Mouse (Mus musculus) kidney, postnatal 4 days (tissue): ENCODE data around the gene Rnf115.
"Not testable (repeated sequence)": the region's sequence is repeated elsewhere in the genome, so short reads cannot be mapped to it uniquely, and the experiment has no call there.

Experiments used
- DNase-seq, 2 experiments: peaks; one replicate each; pipeline ENCODE4 v3.0.0; 2021; ENCODE audit warnings: mixed read lengths in 2 of 2

The Rnf115 gene

GRCm38 (mm10) chr3:96727343-96727827 lies at the start of gene Rnf115, which contains the start of gene Polr3c:
Gene Rnf115, plus strand, starts transcription at chr3:96727664.
Gene Polr3c, minus strand, starts transcription at chr3:96727628.
- DNase-seq: peak; percentile 95 to 97

GRCm38 (mm10) chr3:96678456-96678855 lies 49.0 kb upstream of the Rnf115 start:
- DNase-seq: no peak

- DNase-seq: no peak
Measured at GRCm38 (mm10) chr3:96679159-96679674, 48.2 kb upstream of the Rnf115 start.

- no peak for DNase-seq
Measured at GRCm38 (mm10) chr3:96680269-96680956, 47.1 kb upstream of the Rnf115 start.

- DNase-seq: no peak
Measured at GRCm38 (mm10) chr3:96683496-96683895, 44.0 kb upstream of the Rnf115 start.

- no peak for DNase-seq
Measured at GRCm38 (mm10) chr3:96684151-96684821, 43.2 kb upstream of the Rnf115 start.

GRCm38 (mm10) chr3:96684822-96685156 lies 42.7 kb upstream of the Rnf115 start:
- DNase-seq: peak; percentile 30 to 41

- DNase-seq: not testable (repeated sequence)
Measured at GRCm38 (mm10) chr3:96686057-96686456, 41.4 kb upstream of the Rnf115 start.

- no peak for DNase-seq
Measured at GRCm38 (mm10) chr3:96688854-96689253, 38.6 kb upstream of the Rnf115 start.

GRCm38 (mm10) chr3:96690298-96690697 lies 37.2 kb upstream of the Rnf115 start:
- no peak for DNase-seq

GRCm38 (mm10) chr3:96692506-96692905 lies 35.0 kb upstream of the Rnf115 start:
- DNase-seq: peak; percentile 75 to 79

- no peak for DNase-seq
Measured at GRCm38 (mm10) chr3:96693579-96693978, 33.9 kb upstream of the Rnf115 start.

- peak; percentile 90 to 94 for DNase-seq
Measured at GRCm38 (mm10) chr3:96696198-96696765, 31.2 kb upstream of the Rnf115 start, which contains the start of gene Pias3. Gene Pias3, plus strand, starts transcription at chr3:96696384.

GRCm38 (mm10) chr3:96696766-96697732 lies 30.4 kb upstream of the Rnf115 start:
- peak; percentile 92 to 96 for DNase-seq

GRCm38 (mm10) chr3:96698993-96699690 lies 28.3 kb upstream of the Rnf115 start:
- DNase-seq: peak; percentile 25 to 43

- peak; percentile 42 to 50 for DNase-seq
Measured at GRCm38 (mm10) chr3:96700376-96700775, 27.1 kb upstream of the Rnf115 start.

- no peak for DNase-seq
Measured at GRCm38 (mm10) chr3:96701003-96701402, 26.5 kb upstream of the Rnf115 start.

- peak; percentile 52 to 65 for DNase-seq
Measured at GRCm38 (mm10) chr3:96704778-96705177, 22.7 kb upstream of the Rnf115 start.

- DNase-seq: no peak
Measured at GRCm38 (mm10) chr3:96706217-96706616, 21.2 kb upstream of the Rnf115 start.

- no peak for DNase-seq
Measured at GRCm38 (mm10) chr3:96706984-96707383, 20.5 kb upstream of the Rnf115 start.

- DNase-seq: peak; percentile 91 to 94
Measured at GRCm38 (mm10) chr3:96707903-96708683, 19.4 kb upstream of the Rnf115 start, which contains the start of gene Nudt17. Gene Nudt17, minus strand, starts transcription at chr3:96708562.
